ENCODE assay signal across 9 mouse cellular contexts in genomic region chr11:29839781-29840180, GRCm38 (mm10). TPM values are rescaled to one million over a fixed set of nuclear protein-coding genes. Genes with fewer than 3 reads are reported as not detected.
DNase-seq lines count a peak whose midpoint lies in the region; ATAC-seq lines count a peak whose summit lies in the region.
"Had no signal": no experiment of that assay in that cellular context is flagged by ENCODE, and none has a peak within 500 bp of the region (broad histone marks: within the 10 kb centered on the region; RNA-seq: fewer than 3 reads in every experiment).

No protein-coding gene starts in this region.

- H3K9me3 ChIP-seq in heart, embryonic 13.5 days, result peaks cover 7% of the 10 kb centered on the region; the same call in 1 of the 2 replicates
- no peaks in the 10 kb centered on the region for H3K9me3 ChIP-seq in limb, embryonic 15.5 days
- H3K9me3 ChIP-seq: midbrain, embryonic 12.5 days had no signal

- no peak overlapping the region for H3K9ac ChIP-seq in heart, embryonic 13.5 days
- H3K9ac ChIP-seq in limb, embryonic 15.5 days, result no peak overlapping the region
- H3K9ac ChIP-seq: midbrain, embryonic 12.5 days had no signal

- peak overlapping the region; percentile 91 for H3K27ac ChIP-seq in heart, embryonic 13.5 days (replicated peaks)
- peak overlapping the region; percentile 80 for H3K27ac ChIP-seq in limb, embryonic 15.5 days
- H3K27ac ChIP-seq: midbrain, embryonic 12.5 days had no signal

- peak; percentile 39 to 79 for DNase-seq in adrenal gland, adult (ENCODE audit: inconsistent age in 2 of 2, low spot score in 1 of 2)
- DNase-seq in adrenal gland, postnatal 4 days (ENCODE audit: low spot score in 2 of 2), result no peak
- DNase-seq in MN1 (ENCODE audit: low spot score), result peak; percentile 96
- DNase-seq in right cerebral cortex, postnatal 25 days, result no peak
- DNase-seq in c-Kit-positive CD71-positive TER-119-positive erythroid progenitor cells, embryonic 14.5 days (ENCODE audit: low spot score), result no peak

- peaks cover 18% of the 10 kb centered on the region for H3K4me1 ChIP-seq in heart, embryonic 13.5 days
- peaks cover 5% of the 10 kb centered on the region; the same call in 1 of the 2 replicates for H3K4me1 ChIP-seq in limb, embryonic 15.5 days
- H3K4me1 ChIP-seq: midbrain, embryonic 12.5 days had no signal

- 13% methylated on average over 3 of the region's 3 CpGs for WGBS in heart, embryonic 13.5 days
- 22% methylated on average over 3 of the region's 3 CpGs for WGBS in limb, embryonic 15.5 days

- peak; percentile 91 for ATAC-seq in heart, embryonic 13.5 days (ENCODE audit: extremely low read depth, insufficient number of reproducible peaks, low FRiP score, low TSS enrichment)
- peak; percentile 97 for ATAC-seq in limb, embryonic 15.5 days (ENCODE audit: insufficient number of reproducible peaks, low FRiP score, low TSS enrichment, low read depth)
- ATAC-seq in frontal cortex, adult (ENCODE audit: low TSS enrichment), result no peak

- H3K36me3 ChIP-seq in heart, embryonic 13.5 days, result no peaks in the 10 kb centered on the region
- H3K36me3 ChIP-seq in limb, embryonic 15.5 days, result no peaks in the 10 kb centered on the region
- H3K36me3 ChIP-seq: midbrain, embryonic 12.5 days had no signal

- H3K4me2 ChIP-seq in heart, embryonic 13.5 days, result no peak overlapping the region
- H3K4me2 ChIP-seq in limb, embryonic 15.5 days, result no peak overlapping the region
- H3K4me2 ChIP-seq: midbrain, embryonic 12.5 days had no signal

- no peaks in the 10 kb centered on the region for H3K27me3 ChIP-seq in heart, embryonic 13.5 days (replicated peaks)
- no peaks in the 10 kb centered on the region for H3K27me3 ChIP-seq in limb, embryonic 15.5 days
- H3K27me3 ChIP-seq: midbrain, embryonic 12.5 days had no signal

- H3K4me3 ChIP-seq in heart, embryonic 13.5 days, result no peak overlapping the region
- H3K4me3 ChIP-seq in limb, embryonic 15.5 days, result no peak overlapping the region
- H3K4me3 ChIP-seq: midbrain, embryonic 12.5 days had no signal

RNA-seq across cellular contexts. Expression of gene 4931440F15Rik, which starts 14.3 kb away (rescaled TPM):
- under 1 TPM; 0.48 to 0.85 TPM for total RNA-seq in adrenal gland, postnatal 4 days (2021)
- 0.19 and 0.23 TPM in 2 replicates for polyA plus RNA-seq in heart, embryonic 13.5 days (2015; fragmentation: Nextera tagmentation; extraction: Ambion mirVana)
- polyA plus RNA-seq in limb, embryonic 15.5 days (2015; fragmentation: Nextera tagmentation; extraction: Ambion mirVana), result 0.08 and 0.19 TPM in 2 replicates

Comparison
In these comparisons a context has a peak if more than half of its experiments do, and no peak if none do; other contexts are left out.
1. DNase-seq: peak in adrenal gland, adult (2 of 2) and MN1 (single experiment); none in adrenal gland, postnatal 4 days (0 of 2), right cerebral cortex, postnatal 25 days (single experiment) and c-Kit-positive CD71-positive TER-119-positive erythroid progenitor cells, embryonic 14.5 days (single experiment).